Mouse (Mus musculus) bone marrow macrophage, adult 2 months (primary cell): ENCODE data around the gene Rap1gap.

Experiments
- CTCF ChIP-seq: IDR thresholded peaks from 2 replicates; pipeline ENCODE4 v1.5.1; 2012; ENCODE audit warnings: low read depth, mild to moderate bottlenecking, low read length, moderate library complexity
- POLR2A ChIP-seq: IDR thresholded peaks from 2 replicates; pipeline ENCODE4 v1.6.1; 2012; ENCODE audit warnings: mild to moderate bottlenecking, low read depth, low read length, borderline replicate concordance

- TF ChIP-seq CTCF: no peak
- no peak for TF ChIP-seq POLR2A
These were observed 36.9 kb upstream of the Rap1gap start for GRCm38 (mm10) chr4:137627476-137628235.
